Mouse (Mus musculus) macrophage (primary cell): ENCODE results near the gene Sez6l. TPM values are rescaled to one million over a fixed set of nuclear protein-coding genes. Genes with fewer than 3 reads are reported as not detected.

Source experiments
- H3K27ac ChIP-seq: fragments of 350-480 bp; formaldehyde crosslinking; 2 replicates; pipeline ENCODE4 v1.9.0; 2021
- H3K36me3 ChIP-seq: fragments of 350-480 bp; formaldehyde crosslinking; 2 replicates; pipeline ENCODE4 v1.9.0; 2021; ENCODE audit errors: inconsistent target
- H3K4me3 ChIP-seq: fragments of 350-480 bp; formaldehyde crosslinking; 2 replicates; pipeline ENCODE4 v1.9.0; 2021; ENCODE audit errors: inconsistent target
- H3K79me2 ChIP-seq: fragments of 350-480 bp; formaldehyde crosslinking; 2 replicates; pipeline ENCODE4 v1.9.0; 2021; ENCODE audit errors: inconsistent target
- WGBS: methylation state at CpG from one replicate; pipeline ENCODE4 v1.1.7; 2026; ENCODE audit warnings: inconsistent platforms; ENCODE audit not compliant: missing documents; 5-methylcytosine and 5-hydroxymethylcytosine counted together
- polyA plus RNA-seq: library from polyadenylated mRNA; stranded (reverse); fragments of 250-400 nt; gene quantifications from 3 replicates; pipeline ENCODE4 v1.2.4, GENCODE M21; 2018; ENCODE audit warnings: inconsistent platforms

Gene Sez6l
- polyA plus RNA-seq, 1 experiment from 2014 or later = not detected

DNA sequence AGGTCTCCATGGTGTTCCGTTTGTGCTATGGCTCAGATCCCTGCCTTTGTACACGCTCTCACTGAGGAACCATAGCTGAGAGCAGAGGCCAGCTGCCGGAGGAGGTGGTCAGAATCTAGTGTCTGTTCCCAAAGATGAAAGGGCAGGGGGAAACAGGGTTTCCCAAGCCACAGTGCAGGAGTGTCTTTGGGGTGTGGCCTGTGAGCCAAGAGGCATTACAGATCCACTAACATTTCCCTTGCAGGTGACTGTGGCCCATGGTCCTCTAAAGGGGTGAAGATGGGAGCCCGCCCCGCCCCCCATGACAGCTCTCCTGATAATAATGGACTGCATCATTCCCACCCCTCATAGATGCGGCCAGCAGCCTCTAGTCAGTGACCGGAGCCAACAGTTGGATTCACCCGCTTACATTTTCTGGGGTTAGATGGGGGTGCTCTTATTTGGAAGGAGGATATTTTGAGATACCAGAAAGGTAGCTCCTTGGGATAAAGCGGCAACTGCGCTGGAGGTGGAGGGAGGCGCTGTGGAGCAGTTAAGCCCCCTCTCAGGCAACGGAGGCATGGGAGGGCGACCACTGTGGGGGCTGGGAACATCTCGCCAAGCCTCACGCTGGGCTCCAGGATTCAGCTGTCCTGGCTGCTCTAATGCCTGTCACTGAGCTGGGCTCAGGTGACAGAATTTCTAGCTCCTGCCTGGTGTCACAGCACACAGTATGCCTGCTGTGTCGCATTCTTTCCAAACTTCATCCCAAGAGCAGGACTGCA, 43.5 kb downstream of the Sez6l start:
- WGBS = 48% methylated on average over 16 of the region's 16 CpGs

DNA sequence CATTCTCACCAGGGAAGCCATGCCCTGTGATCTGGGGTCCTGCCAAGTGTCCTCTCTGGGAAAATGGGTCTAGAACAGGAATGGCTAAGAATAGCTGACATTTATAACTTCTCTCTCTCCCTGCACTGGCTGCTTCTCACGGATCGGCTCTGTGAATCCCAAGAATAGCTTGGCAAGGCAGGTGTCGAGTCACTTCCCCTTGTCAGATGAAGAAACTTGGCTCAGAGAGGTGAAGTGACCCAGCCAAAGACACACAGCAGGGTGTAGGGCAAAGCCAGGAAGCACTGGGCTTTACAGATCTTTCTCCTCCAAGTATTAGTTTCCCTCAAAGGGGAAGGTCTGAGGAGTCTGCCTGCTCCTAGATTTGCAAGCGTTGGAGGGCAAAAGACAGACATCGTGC, 44.1 kb downstream of the Sez6l start:
- 84% methylated on average over 5 of the region's 5 CpGs for WGBS
- Histone ChIP-seq H3K79me2 (no peaks in the 10 kb centered on the region), H3K36me3 (no peaks in the 10 kb centered on the region), H3K4me3 (no peak overlapping the region), H3K27ac (no peak overlapping the region)

More for the DNA sequence above, 43.5 kb downstream of the Sez6l start:
- H3K27ac ChIP-seq = no peak overlapping the region
- H3K79me2 ChIP-seq = no peaks in the 10 kb centered on the region
- H3K36me3 ChIP-seq = no peaks in the 10 kb centered on the region
- H3K4me3 ChIP-seq = no peak overlapping the region

DNA sequence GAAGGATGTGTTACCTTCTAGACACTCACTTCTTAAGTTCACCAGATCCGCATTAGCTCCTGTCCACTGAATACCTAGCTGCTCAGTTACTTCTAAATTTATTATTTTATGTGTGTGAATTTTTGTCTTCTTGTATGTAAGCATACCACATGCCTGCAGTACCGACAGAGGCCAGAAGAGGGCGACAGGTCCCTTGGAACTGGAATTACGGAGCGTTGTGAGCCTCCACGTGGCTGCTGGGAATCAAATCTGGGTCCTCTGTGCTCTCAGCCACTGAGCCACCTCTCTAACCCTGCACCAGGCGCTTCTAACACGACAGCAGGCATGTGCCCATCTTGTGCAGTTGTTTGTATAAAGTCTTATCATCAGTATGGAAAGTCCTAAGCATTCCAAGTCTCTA, 44.8 kb downstream of the Sez6l start:
- no peak overlapping the region for H3K4me3 ChIP-seq
- 75% methylated on average over 8 of the region's 8 CpGs for WGBS
- H3K36me3 ChIP-seq = no peaks in the 10 kb centered on the region
- no peaks in the 10 kb centered on the region for H3K79me2 ChIP-seq
- H3K27ac ChIP-seq = no peak overlapping the region

DNA sequence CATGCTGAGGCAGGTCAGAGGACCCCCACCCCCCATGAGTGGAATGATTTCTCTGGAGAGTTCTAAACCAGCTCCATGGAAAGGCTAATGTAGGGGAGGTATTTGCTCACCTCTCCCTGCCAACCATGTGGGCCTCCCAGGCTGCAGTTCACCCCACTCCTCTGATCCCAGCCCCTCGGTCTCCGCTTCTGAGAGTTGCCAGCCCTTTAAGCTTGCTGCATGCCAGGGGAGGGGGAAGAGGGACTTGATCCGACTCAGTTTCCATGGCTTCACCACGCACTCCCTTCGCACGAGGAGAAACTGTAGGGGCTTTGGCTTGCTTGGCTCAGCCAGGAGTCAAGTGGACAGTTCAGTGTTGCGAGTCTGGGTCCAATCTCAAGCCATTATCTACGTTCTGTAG, 45.9 kb downstream of the Sez6l start:
- no peaks in the 10 kb centered on the region for H3K36me3 ChIP-seq
- H3K79me2 ChIP-seq = no peaks in the 10 kb centered on the region
- no peak overlapping the region for H3K4me3 ChIP-seq
- H3K27ac ChIP-seq = no peak overlapping the region
- WGBS = 91% methylated on average over 6 of the region's 8 CpGs

DNA sequence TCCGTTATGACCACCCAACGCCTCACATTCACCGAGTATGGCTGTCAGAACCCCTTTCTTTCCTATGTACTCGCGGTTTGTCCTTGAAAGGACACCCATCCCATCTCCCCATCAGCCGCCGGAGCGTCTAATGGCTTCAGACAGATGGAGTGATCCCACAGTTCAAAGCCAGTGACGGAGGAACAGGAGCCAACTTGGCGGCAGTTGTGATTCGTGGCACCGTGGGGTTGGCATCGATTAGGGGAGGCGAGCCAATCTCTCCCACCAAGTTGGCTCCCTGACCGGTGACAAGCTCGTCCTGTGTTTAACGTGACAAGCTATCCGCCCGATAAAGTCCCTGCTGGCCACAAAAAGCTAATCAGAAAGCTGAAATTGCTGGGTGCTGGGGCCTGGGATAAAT, 50.0 kb downstream of the Sez6l start:
- 88% methylated on average over 19 of the region's 19 CpGs for WGBS
- no peaks in the 10 kb centered on the region for H3K79me2 ChIP-seq
- H3K27ac ChIP-seq = no peak overlapping the region
- H3K36me3 ChIP-seq = no peaks in the 10 kb centered on the region
- no peak overlapping the region for H3K4me3 ChIP-seq

DNA sequence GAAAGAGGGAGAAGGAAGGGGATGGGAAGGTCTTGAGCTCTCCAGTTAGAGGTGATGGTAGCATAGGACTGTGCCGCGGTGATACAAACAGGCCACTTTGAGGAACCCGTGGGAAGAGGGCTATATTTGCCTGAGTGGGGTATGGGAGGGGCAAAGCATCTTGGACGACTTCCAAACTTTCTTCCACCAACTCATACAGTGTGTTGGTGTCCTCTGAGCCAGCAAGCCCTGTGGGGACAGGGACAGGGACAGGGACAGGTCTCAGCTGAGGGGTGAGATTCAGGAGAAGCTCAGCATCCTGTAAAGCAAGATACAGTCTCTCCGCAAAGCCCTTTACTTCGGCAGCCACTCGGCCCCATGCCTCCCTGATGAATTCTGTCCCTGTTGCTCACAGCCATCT, 50.5 kb downstream of the Sez6l start:
- H3K36me3 ChIP-seq = no peaks in the 10 kb centered on the region
- no peaks in the 10 kb centered on the region for H3K79me2 ChIP-seq
- WGBS = 75% methylated on average over 6 of the region's 7 CpGs
- H3K4me3 ChIP-seq = no peak overlapping the region
- no peak overlapping the region for H3K27ac ChIP-seq

DNA sequence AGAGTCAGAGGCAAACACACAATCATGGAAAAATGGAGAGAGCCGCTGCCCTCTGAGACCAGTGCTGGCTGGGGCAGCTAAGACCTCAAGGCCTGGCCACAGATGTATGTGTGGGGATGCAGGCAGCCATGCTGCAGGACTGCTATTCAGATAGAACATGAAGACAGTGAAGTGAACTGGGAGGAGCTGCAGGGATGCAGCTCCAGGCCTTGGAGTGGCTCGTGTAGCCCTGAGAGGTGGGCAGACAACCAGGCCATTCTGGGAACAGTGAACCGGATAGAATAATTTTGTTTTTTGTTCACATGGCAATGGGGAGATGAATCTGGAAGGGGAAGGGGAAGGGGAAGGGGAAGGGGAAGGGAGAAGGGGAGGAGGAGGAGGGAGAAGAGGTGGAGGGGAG, 51.0 kb downstream of the Sez6l start:
- Histone ChIP-seq H3K27ac (no peak overlapping the region), H3K4me3 (no peak overlapping the region), H3K36me3 (no peaks in the 10 kb centered on the region), H3K79me2 (no peaks in the 10 kb centered on the region)
- 98% methylated on average over 3 of the region's 3 CpGs for WGBS

DNA sequence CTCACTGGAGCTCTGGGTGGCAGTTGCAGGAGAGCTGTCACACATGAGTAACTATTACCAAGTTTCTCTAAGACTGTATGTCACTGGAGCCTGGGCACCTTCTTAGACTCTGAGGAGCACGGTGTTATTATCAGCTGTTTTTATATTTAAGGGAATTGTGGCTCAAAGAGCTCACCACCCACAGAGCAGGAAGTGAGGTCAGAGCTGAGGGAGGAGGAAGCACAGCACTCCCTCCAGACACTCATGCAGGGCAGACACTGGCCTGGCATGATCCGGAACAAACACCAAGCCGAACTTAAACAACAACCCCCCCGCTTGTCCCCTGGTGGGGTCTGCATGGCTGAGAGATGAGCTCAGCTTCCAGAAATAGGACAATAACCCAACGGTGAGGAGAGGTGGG, 51.7 kb downstream of the Sez6l start:
- Histone ChIP-seq H3K79me2 (no peaks in the 10 kb centered on the region), H3K4me3 (no peak overlapping the region), H3K36me3 (no peaks in the 10 kb centered on the region), H3K27ac (no peak overlapping the region)
- WGBS = 57% methylated on average over 5 of the region's 5 CpGs

DNA sequence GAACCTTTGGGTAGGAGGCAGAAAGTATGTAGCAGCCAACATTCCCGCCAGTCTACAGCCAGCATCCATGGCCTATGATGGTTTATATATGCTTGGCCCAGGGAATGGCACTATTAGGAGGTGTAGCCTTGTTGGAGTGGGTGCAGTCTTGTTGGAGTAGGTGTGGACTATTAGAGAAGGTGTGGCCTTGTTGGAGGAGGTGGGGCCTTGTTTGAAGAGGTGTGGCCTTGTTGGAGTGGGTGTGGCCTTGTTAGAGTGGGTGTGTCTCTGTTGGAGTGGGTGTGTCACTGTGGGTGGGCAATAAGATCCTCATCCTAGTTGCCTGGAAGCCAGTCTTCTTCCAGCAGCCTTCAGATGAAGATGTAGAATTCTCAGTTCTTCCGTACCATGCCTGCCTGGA, 53.2 kb downstream of the Sez6l start:
- no peak overlapping the region for H3K4me3 ChIP-seq
- H3K79me2 ChIP-seq = no peaks in the 10 kb centered on the region
- H3K27ac ChIP-seq = no peak overlapping the region
- 96% methylated on average over 2 of the region's 2 CpGs for WGBS
- H3K36me3 ChIP-seq = no peaks in the 10 kb centered on the region

DNA sequence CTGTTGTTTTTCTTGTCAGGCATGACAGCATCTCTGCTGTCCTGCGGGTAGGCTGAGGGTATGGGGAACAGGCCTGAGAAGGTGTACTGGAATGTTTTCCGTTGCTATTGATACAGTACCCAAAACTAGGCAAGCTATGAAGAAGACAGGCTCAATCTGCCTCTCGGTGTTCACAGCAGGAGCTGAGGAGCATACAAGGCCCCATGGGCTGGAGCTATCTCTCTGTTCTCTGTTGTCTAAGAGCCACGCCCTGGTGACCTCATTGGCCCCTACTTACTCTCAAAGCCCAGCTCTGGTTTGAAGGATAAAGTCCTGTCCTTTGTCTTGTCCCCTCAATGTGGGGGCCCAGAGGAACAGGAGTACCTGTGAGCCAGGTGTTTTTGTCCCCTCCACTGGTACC, 53.7 kb downstream of the Sez6l start:
- H3K4me3 ChIP-seq = no peak overlapping the region
- no peak overlapping the region for H3K27ac ChIP-seq
- 86% methylated on average over 4 of the region's 4 CpGs for WGBS
- no peaks in the 10 kb centered on the region for H3K79me2 ChIP-seq
- H3K36me3 ChIP-seq = no peaks in the 10 kb centered on the region

DNA sequence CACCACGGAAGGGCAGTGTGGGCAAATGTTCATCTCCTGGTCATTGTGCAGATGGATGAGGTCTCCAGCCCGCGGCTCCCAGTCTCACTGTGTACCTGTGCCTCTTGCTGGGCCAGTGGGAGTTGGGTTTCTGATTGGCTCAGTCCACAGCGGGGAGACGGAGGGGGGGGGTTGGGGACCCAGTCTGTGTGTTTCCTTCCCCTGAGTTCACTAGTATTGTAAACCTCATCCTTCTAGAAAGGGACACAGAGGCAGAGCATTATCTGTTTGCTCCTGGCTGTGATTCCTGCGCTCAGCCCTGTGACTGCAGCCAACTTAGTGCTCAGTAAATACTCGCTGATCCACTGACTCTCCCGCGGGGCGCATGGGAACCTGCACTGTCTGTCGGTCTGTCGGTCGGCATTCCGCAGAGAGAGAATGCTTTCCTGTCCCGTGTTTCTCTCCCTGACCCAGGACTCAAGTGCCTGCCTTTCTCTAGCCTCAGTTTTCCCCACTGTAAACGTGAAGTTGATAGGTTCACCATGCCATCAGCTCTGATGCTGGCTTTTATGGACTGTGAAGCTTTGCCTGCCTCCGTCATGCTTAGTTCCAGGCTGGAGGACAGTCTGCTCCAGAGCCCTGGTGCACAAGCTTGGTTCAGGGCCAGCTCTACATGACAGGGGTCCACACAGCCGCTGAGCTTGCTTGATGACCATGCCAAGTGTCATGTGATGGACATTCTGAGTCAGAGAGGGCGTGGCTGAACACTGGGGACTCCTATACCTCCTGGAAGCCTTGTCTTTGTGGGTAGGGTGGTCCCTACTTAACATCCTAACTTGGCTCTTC, 55.1 kb downstream of the Sez6l start:
- no peak overlapping the region for H3K4me3 ChIP-seq
- no peaks in the 10 kb centered on the region for H3K36me3 ChIP-seq
- no peaks in the 10 kb centered on the region for H3K79me2 ChIP-seq
- H3K27ac ChIP-seq = no peak overlapping the region
- WGBS = 27% methylated on average over 19 of the region's 19 CpGs

DNA sequence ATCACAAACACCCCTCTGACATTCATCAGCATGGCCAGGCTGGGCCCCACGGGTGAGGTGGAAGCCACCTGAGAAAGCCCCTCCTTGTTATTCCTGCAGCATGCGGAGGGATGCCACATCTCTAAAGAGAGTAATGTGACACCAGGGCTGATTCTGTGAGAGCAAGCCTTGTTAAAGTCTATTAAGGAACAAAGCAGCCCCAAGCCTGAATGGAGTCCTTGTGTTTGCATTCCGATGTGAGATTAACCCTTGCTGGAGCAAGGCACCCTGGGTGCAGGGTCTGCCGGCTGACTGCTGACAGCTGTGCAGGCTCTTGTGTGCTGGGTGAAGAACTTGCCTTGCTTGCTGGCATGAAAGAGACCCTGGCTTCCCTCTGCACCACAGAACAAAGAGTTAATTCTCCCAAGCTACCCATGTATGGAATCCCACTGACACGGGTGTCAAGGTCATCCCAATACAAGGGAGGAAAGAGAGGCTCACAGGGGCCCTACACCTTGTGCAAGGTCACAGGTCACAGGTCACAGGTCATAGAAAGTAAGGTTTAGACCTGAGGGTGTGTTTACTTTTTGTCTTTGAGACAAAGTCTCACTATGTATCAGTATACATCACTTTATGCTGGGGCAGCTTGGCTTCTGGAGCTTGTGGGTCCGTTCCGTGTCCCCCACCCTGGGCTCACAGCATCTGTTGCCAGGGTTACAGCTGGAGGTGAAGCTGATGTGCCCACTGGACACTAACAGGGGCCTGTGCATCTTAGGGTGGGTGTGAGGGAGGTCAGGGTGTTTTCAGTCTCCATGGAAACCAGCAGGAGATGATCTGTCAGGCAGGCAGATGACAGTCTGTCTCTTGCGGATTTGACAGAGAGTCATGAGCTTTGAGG, 55.9 kb downstream of the Sez6l start:
- H3K4me3 ChIP-seq = no peak overlapping the region
- H3K79me2 ChIP-seq = no peaks in the 10 kb centered on the region
- H3K36me3 ChIP-seq = no peaks in the 10 kb centered on the region
- no peak overlapping the region for H3K27ac ChIP-seq
- WGBS = 28% methylated on average over 8 of the region's 8 CpGs

DNA sequence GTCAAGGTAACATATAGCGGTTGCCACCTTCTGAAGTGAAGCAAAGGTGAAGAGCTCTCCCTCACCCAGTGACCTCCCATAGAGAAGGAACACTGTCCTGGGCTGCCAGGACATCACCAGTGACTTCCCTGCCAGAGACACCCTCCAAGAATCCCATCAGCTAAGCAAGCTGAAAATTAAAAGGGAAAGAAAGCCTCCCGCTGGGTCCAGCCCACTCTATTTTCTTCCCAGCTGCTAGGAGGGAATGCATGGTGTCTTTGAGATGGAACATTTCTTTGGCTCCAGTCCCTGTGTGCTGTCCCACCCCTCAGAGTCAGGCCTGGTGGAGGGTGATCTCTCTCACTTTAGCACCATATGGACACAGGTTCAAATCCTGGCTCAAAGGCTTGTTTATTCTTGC, 58.2 kb downstream of the Sez6l start:
- H3K4me3 ChIP-seq = no peak overlapping the region
- WGBS = 84% methylated on average over 2 of the region's 2 CpGs
- H3K36me3 ChIP-seq = no peaks in the 10 kb centered on the region
- no peaks in the 10 kb centered on the region for H3K79me2 ChIP-seq
- no peak overlapping the region for H3K27ac ChIP-seq

DNA sequence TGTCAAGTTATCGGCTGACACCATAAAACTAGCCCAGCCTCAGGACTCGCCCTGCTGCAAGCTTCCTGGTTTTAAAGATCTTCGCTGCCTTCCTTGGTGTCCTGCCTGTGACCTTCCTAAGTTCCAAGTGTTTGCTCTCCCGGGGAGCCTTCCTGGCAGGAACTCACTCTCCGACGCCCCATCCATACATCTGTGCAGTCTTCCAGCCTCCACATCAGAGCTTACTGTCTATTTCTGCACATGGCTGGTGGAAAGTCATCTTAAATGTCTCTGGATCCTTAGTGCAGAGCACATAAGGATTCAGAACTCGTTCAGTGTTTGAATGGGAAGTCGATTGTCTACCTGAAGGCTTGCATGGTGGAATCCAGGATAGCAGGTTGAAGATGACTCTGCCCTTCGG, 59.5 kb downstream of the Sez6l start:
- 79% methylated on average over 9 of the region's 9 CpGs for WGBS
- no peak overlapping the region for H3K27ac ChIP-seq
- no peak overlapping the region for H3K4me3 ChIP-seq
- H3K79me2 ChIP-seq = no peaks in the 10 kb centered on the region
- H3K36me3 ChIP-seq = no peaks in the 10 kb centered on the region

DNA sequence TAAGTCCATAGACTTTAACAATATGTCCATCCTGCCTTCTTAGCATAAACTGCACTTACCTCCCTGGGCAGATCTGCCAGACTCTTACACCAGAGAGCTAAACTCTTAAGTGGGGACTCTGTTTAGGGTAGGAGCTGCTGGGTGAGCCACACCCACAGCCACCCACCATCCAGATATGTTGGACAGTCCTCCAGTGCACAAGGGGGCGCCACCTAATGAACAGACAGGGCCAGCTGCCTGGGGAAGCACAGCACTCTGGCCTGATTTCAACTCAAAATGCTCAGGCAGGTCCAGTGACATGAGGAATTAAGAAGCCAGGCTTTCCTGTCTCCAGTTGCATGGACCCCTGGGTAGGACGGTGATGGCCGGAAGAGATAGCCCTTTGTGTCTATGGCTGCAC, 60.5 kb downstream of the Sez6l start:
- 91% methylated on average over 3 of the region's 3 CpGs for WGBS
- Histone ChIP-seq H3K4me3 (no peak overlapping the region), H3K36me3 (no peaks in the 10 kb centered on the region), H3K79me2 (no peaks in the 10 kb centered on the region), H3K27ac (no peak overlapping the region)
